Mouse (Mus musculus): ENCODE measurements around the gene Znrf2.
"Not testable (repeated sequence)": the region's sequence is repeated elsewhere in the genome, so short reads cannot be mapped to it uniquely, and the experiment has no call there.

Znrf2 gene

DNA sequence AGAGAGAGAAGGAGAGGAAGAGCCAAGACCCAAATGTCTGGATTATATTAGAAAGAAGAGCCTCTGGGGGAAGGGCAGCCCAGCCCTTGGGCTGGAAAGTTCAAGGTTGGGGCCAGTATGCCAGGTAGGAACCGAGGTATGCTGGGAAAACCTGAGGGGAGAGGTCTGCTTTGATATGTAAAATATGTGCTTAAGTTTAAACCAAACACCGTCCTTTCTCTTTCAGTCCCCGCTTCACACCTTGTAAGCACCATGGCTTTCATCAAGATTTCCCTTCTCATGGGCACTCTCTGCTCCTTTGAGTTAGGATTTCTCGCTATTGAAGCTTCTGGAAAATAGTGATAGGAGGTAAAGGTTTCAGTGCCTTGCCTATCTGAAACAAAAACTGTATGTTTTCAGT lies 38.1 kb downstream of the Znrf2 start:
- DNase-seq: no peak

DNA sequence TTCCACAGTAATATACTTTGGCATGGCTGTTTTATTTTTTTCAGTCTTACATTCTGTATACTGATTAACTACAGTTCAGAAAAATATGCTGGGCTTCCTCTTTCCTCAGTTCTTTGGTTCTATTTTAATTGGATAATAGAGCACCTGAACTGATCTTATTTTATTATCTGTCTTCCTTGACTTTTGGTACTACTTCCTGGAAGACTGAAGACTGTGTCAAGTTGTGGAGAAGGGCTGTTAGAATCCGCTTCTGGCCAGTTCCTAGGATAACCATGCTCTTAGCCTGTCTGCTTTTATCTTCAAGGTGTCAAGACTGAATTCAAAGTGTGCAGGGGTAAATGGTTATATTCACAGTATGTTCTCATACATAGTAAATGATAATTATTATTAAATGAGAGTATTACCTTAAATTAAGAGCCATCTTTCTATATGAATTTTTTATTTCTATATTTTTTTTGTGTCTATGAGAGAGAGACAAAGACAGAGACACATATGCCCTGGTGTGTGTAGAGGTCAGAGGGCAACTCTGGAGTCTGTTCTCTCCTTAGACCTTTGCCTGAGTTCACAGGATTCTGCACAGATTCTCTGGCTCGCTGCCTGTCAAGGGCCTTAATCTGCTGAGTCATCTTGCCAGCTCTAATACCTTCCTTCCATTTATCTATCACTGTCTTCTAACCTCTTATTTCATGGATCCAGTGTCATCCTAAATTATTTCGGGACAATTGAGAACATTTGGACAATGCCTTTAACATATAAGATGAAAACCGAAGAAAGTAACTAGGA lies 39.3 kb downstream of the Znrf2 start:
- DNase-seq: peak; percentile 89

DNA sequence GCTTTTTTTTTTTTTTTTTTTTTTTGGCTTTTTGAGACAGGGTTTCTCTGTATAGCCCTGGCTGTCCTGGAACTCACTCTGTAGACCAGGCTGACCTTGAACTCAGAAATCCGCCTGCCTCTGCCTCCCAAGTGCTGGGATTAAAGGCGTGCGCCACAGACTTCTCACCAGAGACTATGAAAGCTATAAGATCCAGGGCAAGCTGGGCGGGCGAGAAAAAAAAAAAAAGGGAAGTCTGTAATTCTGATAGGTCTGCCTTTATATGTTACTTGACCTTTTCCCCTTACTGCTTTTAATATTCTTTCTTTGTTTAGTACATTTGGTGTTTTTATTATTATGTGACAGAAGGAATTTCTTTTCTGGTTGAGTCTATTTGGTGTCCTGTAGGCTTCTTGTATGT lies 42.4 kb downstream of the Znrf2 start:
- DNase-seq: not testable (repeated sequence)

DNA sequence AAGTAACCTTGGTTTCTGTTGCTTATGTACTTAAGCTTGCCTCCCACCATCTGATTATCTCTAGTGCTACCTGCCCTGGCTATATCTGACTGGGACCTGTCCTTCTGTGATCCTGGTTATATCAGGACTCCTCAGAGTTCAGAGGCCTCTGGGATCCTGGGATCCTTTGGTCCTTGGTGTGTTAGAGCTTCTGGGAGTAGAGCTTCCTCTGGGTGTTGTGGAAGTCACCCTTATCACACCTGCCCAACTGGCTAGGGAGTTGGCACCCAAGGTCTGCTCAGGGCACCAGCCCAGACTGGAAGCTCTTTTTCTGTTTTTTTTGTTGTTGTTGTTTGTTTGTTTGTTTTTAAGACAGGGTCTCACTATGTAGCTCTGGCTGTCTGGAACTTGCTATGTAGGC lies 43.5 kb downstream of the Znrf2 start:
- no peak for DNase-seq

DNA sequence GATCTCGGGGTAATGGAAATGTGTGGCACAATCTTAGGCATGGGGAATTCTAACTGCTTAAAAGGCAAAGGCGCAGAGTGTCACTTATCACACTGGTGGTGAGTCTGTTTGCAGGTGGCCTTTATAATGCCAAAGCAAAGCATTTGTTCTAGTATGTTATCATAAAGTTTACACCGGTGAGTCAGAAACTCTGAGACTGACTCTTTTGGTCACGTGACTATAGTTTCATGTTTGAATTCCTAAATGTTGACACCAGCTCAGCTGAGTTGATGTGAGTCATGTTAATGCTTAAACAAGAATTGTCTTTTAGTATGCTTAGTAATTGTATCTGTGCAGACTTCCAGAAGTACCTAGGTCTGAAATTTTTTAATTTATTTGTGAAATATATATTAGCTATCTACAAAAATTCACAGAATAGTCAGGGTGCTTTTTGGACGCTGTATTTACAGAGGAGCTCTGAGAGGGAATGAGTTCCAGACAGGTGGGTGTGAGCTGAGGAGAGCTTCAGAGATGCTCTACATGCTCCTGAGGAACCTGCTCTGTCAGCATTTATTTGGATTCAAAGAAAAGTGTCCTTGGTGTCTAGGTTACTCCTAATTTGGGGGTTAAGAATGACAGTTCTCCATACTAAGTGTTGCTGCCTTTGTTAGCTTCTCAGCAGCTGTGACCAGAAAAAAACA lies 50.2 kb downstream of the Znrf2 start:
- no peak for DNase-seq

DNA sequence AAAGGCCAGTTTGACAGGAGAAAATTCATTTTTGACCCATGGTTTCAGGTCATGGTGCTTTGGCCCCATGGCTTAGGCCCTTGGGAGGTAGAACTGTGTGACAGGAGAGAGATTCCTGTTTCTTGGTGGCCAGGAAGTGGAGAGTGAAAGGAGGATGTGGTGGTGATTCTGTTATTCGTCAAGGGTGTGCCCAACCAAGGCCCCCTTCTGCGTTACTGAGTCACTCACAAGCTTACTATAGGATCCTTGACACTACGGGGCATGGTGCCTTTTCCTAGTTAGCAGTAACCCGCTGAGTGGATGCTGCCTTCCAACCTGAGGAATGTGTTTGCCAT lies 50.7 kb downstream of the Znrf2 start:
- no peak for DNase-seq

DNA sequence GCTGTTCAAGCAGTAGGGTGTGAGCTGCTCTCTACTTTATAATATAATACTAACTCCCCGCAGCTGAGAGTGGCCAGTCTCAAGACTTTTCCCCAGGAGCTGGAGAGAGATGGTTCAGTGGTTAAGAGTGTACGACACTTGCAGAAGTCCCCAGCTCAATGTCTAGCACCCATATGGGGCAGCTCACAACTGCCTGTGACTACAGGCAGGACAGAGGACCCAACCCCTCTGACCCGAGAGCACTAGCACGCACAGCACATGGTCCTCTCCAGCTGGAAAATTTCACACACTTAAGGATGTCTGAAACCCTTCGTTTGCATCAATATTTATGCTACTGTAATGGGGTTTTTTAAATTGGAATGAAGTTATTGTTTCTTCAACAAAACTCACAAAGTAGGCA lies 56.3 kb downstream of the Znrf2 start:
- no peak for DNase-seq

DNA sequence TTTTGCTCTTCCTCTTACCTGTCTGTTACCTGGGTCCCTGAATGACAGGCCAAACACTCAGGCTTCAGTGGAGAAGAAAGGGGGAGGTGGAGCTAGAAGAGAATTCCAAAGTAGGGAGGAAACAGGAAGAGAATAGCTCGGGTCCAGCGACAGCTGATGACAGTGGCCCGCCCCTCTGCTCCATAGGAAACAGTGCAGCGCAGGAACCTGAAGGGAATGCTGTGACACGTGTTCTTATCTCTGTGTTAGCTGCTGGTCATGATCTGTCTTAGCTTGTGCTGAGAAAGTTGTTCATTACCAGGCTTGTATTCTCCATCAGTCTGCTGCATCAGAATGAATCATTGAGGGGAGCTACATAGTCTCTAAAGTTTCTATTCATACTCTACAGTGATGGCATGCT lies 60.1 kb downstream of the Znrf2 start:
- no peak for DNase-seq

DNA sequence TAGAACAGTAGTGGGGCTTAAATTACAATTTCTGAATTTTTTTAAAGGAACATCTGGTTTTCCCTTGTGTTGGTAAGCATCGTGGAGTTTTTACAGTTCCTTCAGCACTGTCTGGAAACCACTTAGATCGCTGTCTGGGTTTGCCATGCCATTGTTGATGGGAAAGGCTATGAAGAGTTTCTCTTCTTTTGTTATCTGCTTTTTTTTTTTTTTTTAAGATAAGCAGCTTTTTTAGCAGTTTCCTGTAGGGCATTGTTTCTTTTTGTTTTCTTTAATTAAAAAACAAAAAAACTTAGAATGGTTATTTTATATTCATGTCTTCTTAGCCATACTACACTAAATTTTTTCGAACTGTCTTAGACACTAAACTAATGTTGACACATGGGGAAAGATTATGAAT lies 60.9 kb downstream of the Znrf2 start:
- no peak for DNase-seq

DNA sequence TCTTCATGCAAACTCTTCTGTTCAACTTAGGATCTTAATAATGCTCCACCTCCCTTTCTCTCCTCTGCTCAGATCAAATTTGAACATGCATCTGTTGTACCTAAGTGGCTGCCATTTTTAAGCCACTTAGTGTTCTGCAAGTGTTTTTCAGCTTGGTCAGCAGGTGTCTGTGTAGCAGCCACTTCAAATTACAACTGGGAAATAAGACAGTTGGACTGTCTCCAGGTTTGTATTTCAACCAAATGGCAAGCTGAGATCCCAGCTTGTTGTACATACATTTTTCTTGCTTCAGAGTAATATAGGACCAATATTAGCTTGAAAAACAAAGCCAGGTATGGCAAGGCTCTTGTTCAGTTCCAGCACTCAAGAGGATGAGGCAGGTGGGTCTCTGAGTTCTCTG lies 61.8 kb downstream of the Znrf2 start:
- no peak for DNase-seq

DNA sequence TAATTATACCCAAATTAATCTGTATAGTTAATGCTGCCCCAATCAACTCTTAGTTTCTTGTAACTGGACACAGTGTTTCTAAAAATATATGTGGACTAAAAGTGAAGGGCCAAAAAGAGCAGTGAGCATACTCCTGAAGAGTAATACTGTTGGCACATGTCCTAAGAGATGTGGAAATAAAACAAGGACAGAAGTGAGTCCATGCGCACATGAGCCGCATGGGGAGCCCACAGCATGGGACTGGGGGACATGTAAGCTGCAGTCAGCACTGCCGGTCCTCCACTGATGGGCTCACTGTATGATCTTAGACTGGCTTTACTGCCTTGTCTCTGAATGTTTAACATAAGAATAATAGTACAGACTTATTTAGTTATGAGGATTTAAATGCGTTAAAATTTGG lies 63.4 kb downstream of the Znrf2 start:
- DNase-seq: no peak

DNA sequence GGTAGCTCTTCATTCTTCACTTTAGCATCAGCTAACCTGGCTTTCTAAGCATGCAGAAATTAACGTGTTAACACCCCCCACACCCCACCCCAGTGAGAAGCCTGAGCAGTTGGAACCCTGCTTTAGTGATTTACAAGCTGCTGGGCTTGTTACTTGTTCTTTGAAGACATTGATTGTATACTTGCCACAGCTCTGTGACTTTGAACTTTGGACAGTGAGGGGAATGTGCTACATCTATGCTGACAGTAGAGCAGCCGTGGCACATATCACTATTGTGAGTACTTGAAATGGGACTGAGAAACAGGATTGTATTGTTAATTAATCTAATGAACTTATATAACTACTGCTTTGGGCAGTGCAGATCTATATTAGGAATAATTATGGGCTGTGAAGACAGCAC lies 66.7 kb downstream of the Znrf2 start:
- peak; percentile 27 for DNase-seq

DNA sequence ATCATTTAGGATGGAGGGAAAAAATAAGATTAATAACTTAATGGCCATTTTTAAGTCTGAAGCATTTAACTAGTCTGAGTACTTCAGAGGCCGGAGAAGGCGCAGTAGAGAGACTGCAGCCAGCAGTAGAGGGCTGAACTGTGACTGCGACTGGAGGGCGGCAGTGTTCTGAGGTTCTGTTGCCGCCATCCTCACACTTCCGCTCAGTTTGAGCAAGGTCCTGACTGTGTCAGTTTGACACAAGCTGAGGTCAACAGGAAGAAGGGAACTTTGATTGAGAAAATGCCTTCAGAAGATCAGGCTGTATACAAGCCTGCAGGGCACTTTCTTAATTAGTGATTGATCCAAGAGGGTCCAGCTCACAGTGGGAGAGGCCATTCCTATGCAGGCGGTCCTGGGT lies 69.5 kb downstream of the Znrf2 start:
- DNase-seq: peak; percentile 13

DNA sequence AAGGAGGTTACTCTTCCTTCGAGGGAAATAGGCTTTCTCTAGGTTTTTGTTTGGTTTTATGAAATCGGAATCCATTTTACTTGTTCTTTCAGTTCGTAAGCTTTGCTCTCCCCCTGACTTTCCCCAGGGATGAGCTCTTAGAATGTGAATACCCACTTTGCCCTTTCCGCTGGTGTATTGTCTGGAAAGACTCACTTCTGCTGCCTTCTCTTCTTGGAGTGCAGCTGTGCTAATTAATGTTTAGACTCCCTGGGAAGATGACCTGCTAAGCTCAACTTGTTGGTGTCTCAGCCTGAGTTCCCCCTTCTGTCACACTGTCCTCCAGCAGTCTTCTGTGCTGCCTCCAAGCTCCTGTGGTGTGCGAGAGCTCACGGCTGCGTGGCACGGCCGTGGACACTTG lies 73.5 kb downstream of the Znrf2 start:
- DNase-seq: no peak

DNA sequence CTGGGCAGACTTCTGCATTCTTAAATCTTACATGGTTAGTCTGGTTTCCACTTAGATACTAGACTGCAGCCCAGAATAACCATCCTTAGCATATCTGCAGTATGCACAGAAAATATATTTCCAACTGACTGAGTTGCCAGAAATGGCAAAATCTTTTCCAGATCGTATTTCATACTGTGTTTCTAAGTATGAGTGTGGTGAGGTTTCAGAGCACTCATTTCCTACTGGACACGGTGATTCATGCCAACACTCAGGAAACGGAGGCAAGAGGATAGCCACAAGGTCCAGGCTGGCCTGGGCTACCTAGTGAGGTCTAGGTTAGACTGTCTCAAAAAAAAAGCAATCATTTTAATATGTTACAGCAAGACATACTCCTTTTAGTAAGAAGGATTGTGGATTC lies 74.7 kb downstream of the Znrf2 start:
- no peak for DNase-seq

DNA sequence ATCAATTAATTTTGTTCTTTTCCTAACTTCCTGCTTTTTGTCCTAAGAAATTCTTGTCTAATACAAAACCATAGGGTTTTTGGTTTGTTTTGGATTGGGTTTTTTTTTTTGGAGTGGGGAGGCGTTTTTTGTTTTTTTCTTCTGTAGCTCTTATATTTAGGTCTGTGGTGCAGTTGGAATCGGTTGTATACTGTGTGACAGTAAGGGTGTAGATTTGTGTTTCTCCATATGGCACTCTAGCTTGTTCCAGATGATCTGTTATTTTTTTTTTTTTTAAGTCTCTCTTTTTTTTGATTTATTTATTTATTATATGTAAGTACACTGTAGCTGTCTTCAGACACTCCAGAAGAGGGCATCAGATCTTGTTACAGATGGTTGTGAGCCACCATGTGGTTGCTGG lies 83.5 kb downstream of the Znrf2 start:
- no peak for DNase-seq

DNA sequence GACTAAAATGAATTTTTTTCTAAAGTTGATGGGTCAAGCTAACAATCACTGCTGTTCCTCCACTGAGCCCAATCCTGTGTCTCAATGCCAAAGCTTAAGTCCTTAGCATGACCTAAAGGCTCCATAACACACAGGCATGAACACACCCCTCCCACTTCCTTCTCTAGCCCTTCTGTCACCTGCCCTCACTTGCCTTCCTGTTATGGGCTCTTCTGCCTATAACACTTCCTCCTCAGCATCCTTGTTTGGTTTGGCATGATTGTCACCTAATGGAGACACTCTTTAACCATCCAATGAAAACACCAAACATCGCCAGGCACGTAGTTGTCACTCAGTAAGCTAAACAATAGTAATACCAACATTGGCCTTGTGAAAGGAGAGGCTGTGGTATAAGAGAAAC lies 85.8 kb downstream of the Znrf2 start:
- DNase-seq: no peak

DNA sequence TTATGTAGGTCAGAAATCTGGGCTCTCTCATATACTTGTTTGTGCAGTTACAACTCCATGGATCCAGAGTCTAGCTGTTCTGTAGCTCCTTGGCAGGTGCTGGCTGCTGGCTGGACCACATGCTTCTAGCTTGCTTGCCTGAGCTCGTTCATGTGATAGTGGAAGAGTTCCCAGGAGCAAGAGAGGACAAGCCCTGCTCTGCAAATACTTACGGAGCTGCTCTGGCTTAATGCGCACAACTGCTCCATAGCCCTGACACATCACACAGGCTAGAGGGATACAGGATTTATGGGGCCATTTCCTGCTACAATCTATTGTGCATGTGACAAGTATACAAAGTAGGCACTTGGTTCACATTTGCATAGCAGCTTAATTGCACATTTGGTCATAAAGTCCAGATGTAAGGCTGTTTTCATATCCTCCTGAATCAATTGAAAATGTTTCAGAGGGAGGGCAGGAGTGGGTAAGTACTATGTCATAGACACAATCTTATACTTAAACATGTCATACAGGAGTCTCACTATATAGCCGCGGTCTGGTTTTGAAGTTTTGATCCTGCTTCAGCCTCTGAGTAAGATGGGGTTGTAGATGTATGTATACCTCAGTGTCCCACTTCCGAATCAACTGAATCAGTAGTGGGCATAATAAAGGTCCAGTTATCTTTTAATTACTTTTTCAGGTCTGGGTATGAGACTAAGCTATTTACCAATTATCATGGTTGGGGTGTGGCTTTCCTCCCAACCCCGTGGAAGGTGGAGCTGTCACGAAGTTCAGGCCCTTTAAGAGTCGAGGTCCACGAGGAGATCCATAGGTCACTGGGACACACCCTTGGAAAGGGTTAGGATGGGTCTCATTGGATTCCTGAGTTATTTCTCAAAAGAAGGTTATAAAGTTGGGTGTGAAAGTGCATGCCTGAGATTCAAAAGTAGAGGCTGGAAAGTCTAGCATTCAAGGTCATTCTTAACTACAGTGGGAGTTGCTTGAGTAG lies 89.6 kb downstream of the Znrf2 start:
- DNase-seq: no peak

DNA sequence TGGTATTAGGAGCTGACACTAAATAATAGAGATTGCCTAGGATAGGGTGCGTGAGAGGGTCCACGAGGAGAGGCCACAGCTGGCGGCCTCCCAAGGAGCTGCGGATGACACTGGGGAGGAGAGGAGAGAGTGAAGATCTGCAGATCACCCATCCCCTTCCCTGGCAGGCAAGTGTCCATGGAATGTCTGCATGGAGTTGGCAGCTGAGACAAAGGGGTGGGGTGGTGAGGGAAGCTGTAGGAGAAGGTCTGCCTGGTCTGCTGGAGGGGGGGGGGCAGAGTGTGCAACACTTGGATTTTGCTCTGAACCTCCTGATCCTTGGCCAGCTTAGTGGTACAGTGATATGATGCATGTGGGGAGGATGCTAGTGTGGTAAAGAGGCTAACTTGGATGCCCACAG lies 98.3 kb downstream of the Znrf2 start:
- DNase-seq: no peak

DNA sequence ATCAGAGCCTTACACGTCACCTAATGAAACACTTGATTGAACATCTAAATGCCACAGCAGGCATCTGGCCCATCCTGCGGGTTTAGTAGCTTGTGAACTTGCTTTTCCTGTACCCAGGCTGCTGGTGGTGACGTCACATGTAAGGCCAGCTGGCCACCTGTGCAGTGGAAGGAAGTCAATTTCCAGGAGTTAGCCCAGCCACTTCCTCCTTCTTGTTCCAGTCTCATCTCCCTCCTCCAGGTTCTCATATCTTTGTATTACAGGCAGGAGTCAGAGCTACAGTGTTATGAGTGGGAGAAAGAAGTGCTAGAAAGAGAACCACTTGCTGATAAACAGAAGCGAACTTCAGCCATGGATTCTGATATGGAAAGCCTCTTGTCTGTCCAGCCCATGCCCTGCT lies 99.4 kb downstream of the Znrf2 start:
- DNase-seq: no peak

DNA sequence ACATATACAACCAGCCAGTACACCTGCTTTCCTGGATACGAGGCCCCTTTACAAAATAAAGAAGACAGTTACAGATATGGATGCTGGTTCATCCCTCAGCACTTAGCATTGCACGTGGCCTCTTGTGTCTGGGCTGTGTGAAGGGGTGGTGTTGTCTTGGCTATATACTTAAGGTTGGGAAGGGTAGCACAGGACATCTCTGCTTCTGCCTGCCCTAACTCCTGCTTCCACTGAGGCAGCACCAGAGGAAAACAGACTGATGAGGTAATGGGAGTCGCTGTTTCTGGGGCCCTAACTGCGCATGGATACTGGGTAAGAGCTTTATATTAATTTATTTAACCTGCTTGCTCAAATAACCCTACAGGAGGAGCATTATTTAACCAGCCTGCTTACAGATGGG lies 100.2 kb downstream of the Znrf2 start:
- DNase-seq: no peak

DNA sequence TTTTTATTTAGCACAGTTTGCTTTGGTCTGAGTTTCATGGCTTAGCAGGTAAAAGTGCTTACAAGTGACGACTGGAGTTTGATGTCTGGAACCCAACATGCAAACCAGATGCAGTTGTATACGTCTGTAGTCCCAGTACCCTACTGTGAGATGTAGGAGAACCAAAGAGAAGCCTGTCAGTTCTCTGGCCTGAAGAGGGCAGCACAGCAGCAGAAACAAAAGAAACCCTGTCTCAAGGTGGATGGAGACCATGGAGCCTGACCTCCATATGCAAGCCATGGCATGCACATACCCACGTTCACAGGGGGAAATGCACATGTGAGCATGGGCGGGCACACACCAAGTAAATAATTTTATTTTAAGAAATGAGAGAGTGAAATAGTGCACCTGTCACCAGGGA lies 100.8 kb downstream of the Znrf2 start:
- DNase-seq: peak; percentile 76

DNA sequence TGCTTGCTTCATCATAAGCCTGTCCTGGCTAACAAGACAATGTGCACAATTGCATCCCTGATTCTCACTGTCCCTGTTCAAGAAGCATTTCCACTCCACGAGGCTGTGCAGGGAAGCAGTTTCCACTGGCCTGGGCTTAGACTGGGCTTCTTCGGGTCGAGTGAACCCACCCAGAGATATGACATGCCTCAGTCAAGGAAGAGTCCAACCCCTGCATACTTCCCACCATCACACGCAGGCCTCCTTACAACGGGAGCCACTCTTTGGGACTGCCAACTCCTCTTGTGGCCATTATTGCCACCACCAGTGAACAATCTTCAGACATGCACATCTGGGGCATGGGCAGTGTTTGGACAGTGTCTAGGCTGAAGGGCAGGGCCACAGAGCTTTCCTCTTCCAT lies 101.8 kb downstream of the Znrf2 start:
- no peak for DNase-seq

DNA sequence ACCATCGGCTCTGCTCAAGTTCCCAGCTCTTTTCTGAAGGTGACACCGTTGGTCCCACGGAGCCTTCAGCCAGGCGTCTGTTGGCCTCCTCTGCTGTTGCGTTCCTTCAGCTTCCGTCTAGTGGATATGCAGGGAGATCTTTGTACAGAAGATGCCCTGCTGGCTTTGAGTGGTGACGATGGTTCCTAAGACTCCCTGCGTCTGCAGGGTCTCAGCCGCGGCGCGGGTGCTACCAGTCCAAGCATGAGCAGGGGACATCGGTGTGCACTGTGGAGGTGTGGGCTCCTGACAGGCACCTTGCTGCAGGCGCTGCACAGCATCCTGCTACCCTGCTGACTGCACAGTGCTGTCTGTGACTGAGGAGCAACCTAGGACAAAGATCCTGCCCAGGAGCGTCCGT lies 107.8 kb downstream of the Znrf2 start:
- no peak for DNase-seq
